Mouse (Mus musculus) forebrain, postnatal 0 days (tissue): ENCODE measurements at regions not wholly inside any gene's neighbourhood (a gene's known extent, or its start where the extent isn't known, plus 50 kb on each side); places are given as distances from the start of the nearest gene placed in this dataset.

ENCODE experiments used
- ATAC-seq: fragments of 200-750 bp; cut with Nextera tagmentation; 2 replicates; pipeline ENCODE4 v1.8.0; 2017; ENCODE audit warnings: mild to moderate bottlenecking, moderate library complexity
- DNase-seq: peaks from one replicate; pipeline ENCODE4 v3.0.0-alpha.2; 2015
- H3K27ac ChIP-seq: fragments of 300-500 bp; sonication (generic); 2 replicates; pipeline ENCODE4 v1.5.1; 2014; ENCODE audit warnings: low read depth, mild to moderate bottlenecking, antibody characterized with exemption, low read length, moderate library complexity, mixed read lengths
- H3K27me3 ChIP-seq: fragments of 300-500 bp; sonication (generic); 2 replicates; pipeline ENCODE4 v1.6.1; 2014; ENCODE audit warnings: mild to moderate bottlenecking, low read length, mixed read lengths; ENCODE audit not compliant: insufficient read depth
- H3K36me3 ChIP-seq: fragments of 300-500 bp; sonication (generic); 2 replicates; pipeline ENCODE4 v1.6.1; 2014; ENCODE audit warnings: mild to moderate bottlenecking, moderate library complexity; ENCODE audit not compliant: insufficient read depth
- H3K4me1 ChIP-seq: fragments of 300-500 bp; sonication (generic); 2 replicates; pipeline ENCODE4 v1.6.1; 2014; ENCODE audit warnings: antibody characterized with exemption; ENCODE audit not compliant: insufficient read depth
- H3K4me2 ChIP-seq: fragments of 300-500 bp; sonication (generic); 2 replicates; pipeline ENCODE4 v1.6.1; 2014; ENCODE audit warnings: low read depth, mild to moderate bottlenecking, moderate library complexity
- H3K4me3 ChIP-seq: fragments of 300-500 bp; sonication (generic); 2 replicates; pipeline ENCODE4 v1.5.1; 2014; ENCODE audit warnings: low read depth, low read length, mixed read lengths
- H3K9ac ChIP-seq: fragments of 300-500 bp; sonication (generic); 2 replicates; pipeline ENCODE4 v1.6.1; 2014; ENCODE audit warnings: mild to moderate bottlenecking
- H3K9me3 ChIP-seq: fragments of 300-500 bp; sonication (generic); 2 replicates; pipeline ENCODE4 v1.6.1; 2016; ENCODE audit warnings: low read length
- CTCF ChIP-seq: sonication (generic); IDR thresholded peaks from 2 replicates; pipeline ENCODE4 v1.5.1; 2016; ENCODE audit warnings: antibody characterized with exemption, control low read depth, low read depth
- WGBS: fragments of 180-500 bp; shearing (Covaris S2); extraction: QIAGEN DNeasy Blood & Tissue Kit; methylation state at CpG from one replicate; pipeline ENCODE4 v1.1.7; 2014; 5-methylcytosine and 5-hydroxymethylcytosine counted together

DNA sequence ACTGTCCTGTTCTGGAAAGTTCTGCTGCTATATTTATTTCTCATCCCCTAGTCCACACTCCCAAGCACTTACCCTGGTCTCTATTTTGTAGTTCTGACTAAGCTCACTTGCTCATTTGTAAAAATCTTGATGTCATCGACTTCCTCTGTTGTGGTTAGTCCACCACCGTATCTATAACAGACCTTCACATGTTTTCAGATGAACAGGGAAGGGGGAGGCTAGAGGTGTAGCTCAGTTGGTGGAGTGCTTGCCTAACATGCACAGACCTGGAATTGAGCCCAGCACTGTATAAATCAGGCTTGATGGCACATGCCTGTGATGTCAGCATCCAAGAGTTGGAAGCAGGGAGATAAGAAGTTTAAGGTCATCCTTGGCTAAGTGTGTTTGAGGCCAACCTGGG, 78.3 kb upstream of the Noct start:
- TF ChIP-seq CTCF = no peak
- Histone ChIP-seq H3K9me3 (no peaks in the 10 kb centered on the region), H3K27ac (no peak overlapping the region), H3K27me3 (no peaks in the 10 kb centered on the region), H3K4me3 (no peak overlapping the region), H3K4me2 (no peak overlapping the region), H3K9ac (no peak overlapping the region), H3K4me1 (no peaks in the 10 kb centered on the region), H3K36me3 (no peaks in the 10 kb centered on the region)
- 88% methylated on average over 2 of the region's 2 CpGs for WGBS
- ATAC-seq = no peak
- no peak for DNase-seq

DNA sequence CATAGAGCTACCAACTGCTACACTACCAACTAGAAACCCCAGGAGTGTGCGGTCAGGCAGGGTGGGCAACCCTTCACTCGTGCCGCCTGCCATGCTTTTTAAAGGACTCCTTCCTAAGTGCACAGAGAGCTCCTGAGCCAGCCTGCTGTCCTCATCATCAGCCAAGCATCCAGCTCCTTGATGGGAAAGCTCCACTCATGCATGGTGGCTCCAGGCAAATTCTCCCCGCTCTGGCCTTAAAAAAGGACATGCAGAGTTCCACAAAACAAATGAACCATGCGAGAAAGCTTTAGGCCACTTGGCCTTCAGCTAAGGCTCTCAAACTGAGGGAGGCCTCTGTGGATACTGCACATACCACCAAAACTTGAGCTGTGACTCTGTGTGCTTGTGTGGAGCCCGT, 74.2 kb upstream of the Noct start:
- DNase-seq = no peak
- Histone ChIP-seq H3K4me1 (no peaks in the 10 kb centered on the region), H3K27ac (no peak overlapping the region), H3K36me3 (no peaks in the 10 kb centered on the region), H3K9me3 (no peaks in the 10 kb centered on the region), H3K9ac (no peak overlapping the region), H3K4me2 (no peak overlapping the region), H3K4me3 (no peak overlapping the region), H3K27me3 (no peaks in the 10 kb centered on the region)
- TF ChIP-seq CTCF = no peak
- 73% methylated on average over 6 of the region's 6 CpGs for WGBS
- no peak for ATAC-seq

DNA sequence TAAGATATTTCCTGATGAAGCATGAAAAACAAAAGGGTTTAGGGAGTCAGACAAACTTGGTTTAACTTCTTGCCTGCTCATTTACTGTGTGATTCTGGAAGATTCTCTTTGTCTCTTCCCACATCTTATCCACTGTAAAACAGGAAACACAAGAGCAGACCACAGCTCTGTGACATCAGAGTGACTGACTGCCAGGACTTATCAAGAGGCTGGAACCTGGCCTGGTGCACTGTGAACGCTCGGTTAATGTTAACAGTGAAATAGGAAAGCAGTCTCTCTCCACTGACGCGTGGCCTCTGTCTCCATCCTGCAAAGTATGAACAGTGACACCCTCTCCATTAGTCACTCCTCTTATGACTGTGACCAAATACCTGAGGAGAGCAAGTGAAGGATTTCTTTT, 73.1 kb upstream of the Noct start:
- Histone ChIP-seq H3K36me3 (no peaks in the 10 kb centered on the region), H3K4me1 (no peaks in the 10 kb centered on the region), H3K4me2 (no peak overlapping the region), H3K9me3 (no peaks in the 10 kb centered on the region), H3K4me3 (no peak overlapping the region), H3K27ac (no peak overlapping the region), H3K27me3 (no peaks in the 10 kb centered on the region), H3K9ac (no peak overlapping the region)
- ATAC-seq (no peak), DNase-seq (no peak)
- no peak for TF ChIP-seq CTCF
- 65% methylated on average over 4 of the region's 4 CpGs for WGBS

DNA sequence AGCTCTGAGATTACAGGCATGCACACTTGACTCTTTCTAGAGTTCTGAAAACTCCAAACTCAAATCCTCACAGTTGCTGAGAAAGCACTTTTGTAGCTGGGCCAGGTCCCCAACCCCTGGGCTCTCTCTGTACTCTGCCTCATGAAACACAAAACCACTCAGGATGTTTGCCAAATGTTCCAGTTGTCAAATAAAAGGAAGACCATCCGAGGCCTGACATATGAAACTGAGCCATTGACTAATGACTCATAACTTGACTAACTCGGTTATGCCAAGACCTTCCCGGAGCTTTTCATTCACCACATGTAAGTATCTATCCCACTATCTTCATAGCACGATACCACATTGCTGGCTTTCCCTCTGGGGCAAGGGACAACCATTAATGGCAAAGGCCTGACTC, 68.6 kb upstream of the Noct start:
- H3K4me2 ChIP-seq = no peak overlapping the region
- no peak for ATAC-seq
- WGBS = 60% methylated on average over 4 of the region's 4 CpGs
- no peaks in the 10 kb centered on the region for H3K36me3 ChIP-seq
- no peaks in the 10 kb centered on the region for H3K27me3 ChIP-seq
- no peak overlapping the region for H3K4me3 ChIP-seq
- no peak overlapping the region for H3K9ac ChIP-seq
- DNase-seq = no peak
- no peaks in the 10 kb centered on the region for H3K9me3 ChIP-seq
- no peaks in the 10 kb centered on the region for H3K4me1 ChIP-seq
- no peak for TF ChIP-seq CTCF
- no peak overlapping the region for H3K27ac ChIP-seq

DNA sequence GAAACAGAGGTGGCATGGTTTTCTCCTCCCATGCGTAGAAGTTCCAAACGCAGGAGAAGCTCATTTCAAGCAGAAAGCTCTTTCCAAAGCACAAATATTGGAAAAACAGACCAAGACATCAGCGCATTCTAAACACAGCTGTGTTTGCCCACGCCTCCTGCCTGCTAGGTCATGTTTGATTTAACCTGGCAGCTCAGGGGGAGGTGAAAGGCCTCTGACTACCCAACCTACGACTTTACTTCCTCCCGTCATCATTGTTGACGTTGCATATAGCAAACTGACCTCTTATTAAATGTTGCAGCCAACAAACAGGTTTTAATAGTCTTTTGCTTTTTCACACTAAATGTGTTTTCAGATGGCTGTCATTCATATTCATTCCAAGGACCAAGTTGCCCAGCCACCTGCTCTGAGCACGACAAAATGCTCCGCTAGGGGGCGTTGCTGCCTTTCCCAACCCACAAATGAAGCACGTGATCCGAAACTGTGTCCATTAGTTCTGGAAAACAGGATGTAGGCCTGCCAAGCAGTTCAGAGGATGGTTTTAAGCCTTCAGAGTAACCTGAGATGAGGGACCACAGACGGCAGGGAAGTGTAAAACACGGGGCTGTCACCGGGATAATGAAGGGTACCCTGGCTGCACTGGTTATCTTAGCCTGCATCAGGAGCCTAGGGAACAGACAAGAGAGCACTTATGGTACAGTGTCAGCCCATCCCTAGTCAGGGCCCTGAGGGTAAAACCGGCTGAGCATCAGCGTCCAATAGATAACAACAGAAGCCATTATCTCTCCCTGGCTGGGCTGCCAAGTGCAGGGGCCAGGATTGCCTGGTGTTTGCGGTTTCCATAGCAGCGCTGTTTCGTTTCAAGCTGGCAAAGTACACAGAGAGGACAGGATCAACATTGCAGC, 67.6 kb upstream of the Noct start:
- ATAC-seq = peak; percentile 88
- DNase-seq = peak; percentile 76
- no peaks in the 10 kb centered on the region for H3K27me3 ChIP-seq
- no peaks in the 10 kb centered on the region for H3K9me3 ChIP-seq
- no peak overlapping the region for H3K4me3 ChIP-seq
- 38% methylated on average over 20 of the region's 20 CpGs for WGBS
- no peaks in the 10 kb centered on the region for H3K4me1 ChIP-seq
- H3K36me3 ChIP-seq = no peaks in the 10 kb centered on the region
- no peak overlapping the region for H3K9ac ChIP-seq
- no peak overlapping the region for H3K4me2 ChIP-seq
- peak; percentile 66 for TF ChIP-seq CTCF
- peak overlapping the region; percentile 45; the same call in 1 of the 2 replicates for H3K27ac ChIP-seq

DNA sequence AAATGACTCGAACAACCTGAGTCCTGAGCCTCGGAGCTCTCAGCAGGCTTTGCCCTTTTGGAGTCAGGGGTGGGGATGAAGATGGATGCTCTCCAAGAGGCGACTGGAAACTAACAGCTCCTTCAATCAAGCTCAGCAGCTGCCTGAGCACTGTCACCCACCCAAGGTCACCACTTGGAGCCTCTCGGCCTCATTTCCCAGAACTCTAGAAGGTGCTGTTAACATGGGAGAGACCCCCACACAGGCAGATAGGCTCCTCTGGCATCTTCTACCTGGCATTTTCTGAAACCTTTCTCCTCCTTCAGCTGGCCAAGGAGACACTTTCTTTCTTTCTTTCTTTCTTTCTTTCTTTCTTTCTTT, 67.0 kb upstream of the Noct start:
- WGBS = 22% methylated on average over 4 of the region's 4 CpGs
- no peak overlapping the region for H3K9ac ChIP-seq

DNA sequence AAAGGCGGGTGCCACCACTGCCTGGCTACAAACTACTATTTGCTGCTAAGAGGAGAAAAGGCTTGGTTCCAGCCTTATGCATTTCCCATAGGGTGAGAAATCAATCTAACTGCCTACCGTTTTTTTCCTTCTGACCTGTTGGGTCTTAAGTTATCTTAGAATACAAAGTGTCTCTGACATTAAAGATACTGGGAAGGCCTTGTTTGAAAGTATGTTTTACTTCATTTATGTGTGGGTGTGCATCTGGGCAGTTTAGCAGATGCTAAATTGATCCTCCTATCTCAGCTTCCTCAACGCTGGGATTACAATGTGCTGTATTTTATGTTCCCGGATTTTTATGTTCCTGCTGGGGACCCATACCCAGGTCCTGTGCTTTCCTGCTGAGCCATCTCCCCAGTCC, 65.8 kb upstream of the Noct start:
- H3K4me2 ChIP-seq = no peak overlapping the region
- no peak for TF ChIP-seq CTCF
- no peaks in the 10 kb centered on the region for H3K36me3 ChIP-seq
- no peaks in the 10 kb centered on the region for H3K4me1 ChIP-seq
- H3K27me3 ChIP-seq = no peaks in the 10 kb centered on the region
- DNase-seq (no peak), ATAC-seq (no peak)
- H3K4me3 ChIP-seq = no peak overlapping the region
- H3K9me3 ChIP-seq = no peaks in the 10 kb centered on the region
- H3K27ac ChIP-seq = no peak overlapping the region
- no peak overlapping the region for H3K9ac ChIP-seq
- 75% methylated on average over 4 of the region's 4 CpGs for WGBS

More for the DNA sequence above, 67.0 kb upstream of the Noct start:
- DNase-seq (no peak), ATAC-seq (no peak)
- H3K27ac ChIP-seq = peak overlapping the region; percentile 45; the same call in 1 of the 2 replicates
- H3K4me2 ChIP-seq = no peak overlapping the region
- H3K36me3 ChIP-seq = no peaks in the 10 kb centered on the region
- H3K9me3 ChIP-seq = no peaks in the 10 kb centered on the region
- H3K4me1 ChIP-seq = no peaks in the 10 kb centered on the region
- H3K27me3 ChIP-seq = no peaks in the 10 kb centered on the region
- no peak for TF ChIP-seq CTCF
- H3K4me3 ChIP-seq = no peak overlapping the region
